In the genomic region with DNA sequence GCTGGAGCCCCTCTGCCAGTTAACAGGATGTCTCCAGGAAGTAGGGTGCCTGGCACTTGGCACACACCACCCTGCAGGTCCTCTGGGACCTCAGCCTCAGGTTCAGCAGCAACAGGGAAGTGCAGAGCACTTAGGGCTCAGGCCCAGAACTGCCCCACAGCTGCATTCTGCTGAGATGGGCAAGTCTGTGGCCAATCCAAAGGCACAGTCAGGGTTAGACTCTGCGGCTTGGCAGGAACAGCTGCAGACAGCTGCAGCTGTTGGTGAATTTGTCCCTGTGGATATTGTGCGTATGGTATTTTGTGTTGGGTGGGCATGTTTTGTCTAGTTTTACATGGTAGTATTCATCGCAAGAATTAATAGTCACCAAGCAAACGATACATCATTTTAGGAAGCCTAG, we compare ENCODE assay signal across 10 mouse cellular contexts. TPM values are rescaled to one million over a fixed set of nuclear protein-coding genes. Genes with fewer than 3 reads are reported as not detected.
DNase-seq lines count a peak whose midpoint lies in the region; ATAC-seq and TF ChIP-seq lines count a peak whose summit lies in the region.
"Had no signal": no experiment of that assay in that cellular context is flagged by ENCODE, and none has a peak within 500 bp of the region (broad histone marks: within the 10 kb centered on the region; RNA-seq: fewer than 3 reads in every experiment).

No protein-coding gene starts in this region.

- H3K36me3 ChIP-seq in liver, embryonic 16.5 days (ENCODE audit: control insufficient read depth, insufficient read depth) = no peaks in the 10 kb centered on the region
- no peaks in the 10 kb centered on the region for H3K36me3 ChIP-seq in liver, embryonic 11.5 days (ENCODE audit: control insufficient read depth, insufficient read depth, low read length)
- H3K36me3 ChIP-seq in embryonic facial prominence, embryonic 12.5 days = peaks cover 9% of the 10 kb centered on the region; the same call in 1 of the 2 replicates

- no peaks in the 10 kb centered on the region for H3K9me3 ChIP-seq in liver, embryonic 16.5 days (replicated peaks; ENCODE audit: control insufficient read depth, low read length)
- H3K9me3 ChIP-seq in liver, embryonic 11.5 days (ENCODE audit: control insufficient read depth, low read length) = no peaks in the 10 kb centered on the region
- H3K9me3 ChIP-seq in embryonic facial prominence, embryonic 12.5 days = no peaks in the 10 kb centered on the region
- H3K9me3 ChIP-seq: neural tube, embryonic 15.5 days had no signal

- no peak overlapping the region for H3K4me3 ChIP-seq in gastrocnemius, adult 2 months
- no peak overlapping the region for H3K4me3 ChIP-seq in liver, embryonic 16.5 days (ENCODE audit: low read depth, low read length)
- H3K4me3 ChIP-seq in liver, embryonic 11.5 days (ENCODE audit: low read depth, low read length) = no peak overlapping the region
- no peak overlapping the region for H3K4me3 ChIP-seq in embryonic facial prominence, embryonic 12.5 days
- H3K4me3 ChIP-seq: neural tube, embryonic 15.5 days had no signal

- DNase-seq in gastrocnemius, adult 2 months = peak; percentile 53
- no peak for DNase-seq in gastrocnemius, postnatal 36 days
- no peak for DNase-seq in liver, embryonic 11.5 days (ENCODE audit: low spot score)
- DNase-seq in lung, postnatal 36 days = peak; percentile 26
- no peak for DNase-seq in adrenal gland, postnatal 25 days
- no peak for DNase-seq in left cerebral cortex, postnatal 4 days

- no peaks in the 10 kb centered on the region for H3K27me3 ChIP-seq in liver, embryonic 16.5 days (ENCODE audit: control insufficient read depth, insufficient read depth, low read depth, low read length)
- no peaks in the 10 kb centered on the region for H3K27me3 ChIP-seq in liver, embryonic 11.5 days (replicated peaks; ENCODE audit: control insufficient read depth, insufficient read depth, low read length)
- no peaks in the 10 kb centered on the region for H3K27me3 ChIP-seq in embryonic facial prominence, embryonic 12.5 days
- H3K27me3 ChIP-seq: neural tube, embryonic 15.5 days had no signal

- peak overlapping the region; percentile 1 for H3K27ac ChIP-seq in gastrocnemius, adult 2 months
- H3K27ac ChIP-seq in liver, embryonic 16.5 days (ENCODE audit: low read length) = no peak overlapping the region
- no peak overlapping the region for H3K27ac ChIP-seq in liver, embryonic 11.5 days (ENCODE audit: low read depth, low read length)
- peak overlapping the region; percentile 5; the same call in 1 of the 2 replicates for H3K27ac ChIP-seq in embryonic facial prominence, embryonic 12.5 days
- H3K27ac ChIP-seq: hindbrain, postnatal 0 days; neural tube, embryonic 15.5 days had no signal

- WGBS in liver, embryonic 16.5 days (ENCODE audit: insufficient replicate concordance) = 83% methylated on average over 4 of the region's 4 CpGs
- whole genome bisulfite sequencing in liver, embryonic 11.5 days = 97% methylated on average over 4 of the region's 4 CpGs
- WGBS in embryonic facial prominence, embryonic 12.5 days = 87% methylated on average over 4 of the region's 4 CpGs

- intact Hi-C loops in gastrocnemius, adult 2 months (cut with DNase I) = no loop called here
- intact Hi-C loops in gastrocnemius, postnatal 36 days (cut with DNase I) = no loop called here
- intact Hi-C loops in left cerebral cortex, postnatal 4 days (cut with DNase I) = loop anchor here (5.0 kb wide), 1 partner anchor 235 kb away; no protein-coding TSS in a partner anchor

- H3K4me2 ChIP-seq in liver, embryonic 16.5 days (ENCODE audit: low read depth, low read length) = no peak overlapping the region
- H3K4me2 ChIP-seq in liver, embryonic 11.5 days = no peak overlapping the region
- H3K4me2 ChIP-seq in embryonic facial prominence, embryonic 12.5 days (replicated peaks) = no peak overlapping the region
- H3K4me2 ChIP-seq: neural tube, embryonic 15.5 days had no signal

- ATAC-seq in liver, embryonic 16.5 days (ENCODE audit: low read depth) = 0 out of 2 replicates have a peak, but pooled peaks have one; percentile 20
- ATAC-seq in liver, embryonic 11.5 days (replicated peaks; ENCODE audit: low FRiP score) = no peak
- ATAC-seq in embryonic facial prominence, embryonic 12.5 days (ENCODE audit: insufficient number of reproducible peaks, insufficient read depth, low FRiP score, low TSS enrichment) = no peak

- TF ChIP-seq CTCF in gastrocnemius, adult 2 months (IDR thresholded peaks at IDR 0.05) = no peak

- H3K4me1 ChIP-seq in liver, embryonic 16.5 days (ENCODE audit: control insufficient read depth, low read depth, low read length) = peaks cover 10% of the 10 kb centered on the region
- H3K4me1 ChIP-seq in liver, embryonic 11.5 days (replicated peaks; ENCODE audit: control insufficient read depth, insufficient read depth, low read length) = peaks cover 14% of the 10 kb centered on the region
- peaks cover 12% of the 10 kb centered on the region for H3K4me1 ChIP-seq in embryonic facial prominence, embryonic 12.5 days

- H3K9ac ChIP-seq in liver, embryonic 16.5 days (ENCODE audit: low read depth, low read length) = no peak overlapping the region
- H3K9ac ChIP-seq in liver, embryonic 11.5 days (ENCODE audit: low read depth, low read length) = no peak overlapping the region
- H3K9ac ChIP-seq in embryonic facial prominence, embryonic 12.5 days = no peak overlapping the region
- H3K9ac ChIP-seq: neural tube, embryonic 15.5 days had no signal

RNA-seq across cellular contexts. Expression of a gene that starts 5.8 kb away (rescaled TPM):
- 10 to 100 TPM; 18.5 to 25.2 TPM for total RNA-seq in gastrocnemius, adult 2 months (2021)
- 10 to 100 TPM; 20.7 to 21.9 TPM for total RNA-seq in gastrocnemius, postnatal 36 days (2021)
- 15.9 and 17.4 TPM in 2 replicates for polyA plus RNA-seq in liver, embryonic 16.5 days (2015; fragmentation: Nextera tagmentation; extraction: Ambion mirVana)
- polyA plus RNA-seq in liver, embryonic 11.5 days (2014; fragmentation: Nextera tagmentation; extraction: Ambion mirVana) = 39.1 and 41.6 TPM in 2 replicates
- polyA plus RNA-seq in embryonic facial prominence, embryonic 12.5 days (2016; fragmentation: Nextera tagmentation; extraction: Ambion mirVana) = 53.0 and 55.9 TPM in 2 replicates
- total RNA-seq in adrenal gland, postnatal 25 days (2021) = 37.2 and 41.8 TPM in 2 replicates
- total RNA-seq in left cerebral cortex, postnatal 4 days (2021) = 10 to 100 TPM; 29.3 to 30.2 TPM

RNA-seq across cellular contexts. Expression of a gene that starts 6.1 kb away (rescaled TPM):
- total RNA-seq in gastrocnemius, adult 2 months (2021) = 100 to 1,000 TPM; 217 to 239 TPM
- total RNA-seq in gastrocnemius, postnatal 36 days (2021) = 100 to 1,000 TPM; 186 to 195 TPM
- 89.4 and 95.1 TPM in 2 replicates for polyA plus RNA-seq in liver, embryonic 16.5 days (2015; fragmentation: Nextera tagmentation; extraction: Ambion mirVana)
- polyA plus RNA-seq in liver, embryonic 11.5 days (2014; fragmentation: Nextera tagmentation; extraction: Ambion mirVana) = 141 and 149 TPM in 2 replicates
- polyA plus RNA-seq in embryonic facial prominence, embryonic 12.5 days (2016; fragmentation: Nextera tagmentation; extraction: Ambion mirVana) = 184 and 185 TPM in 2 replicates
- total RNA-seq in adrenal gland, postnatal 25 days (2021) = 304 and 351 TPM in 2 replicates
- 10 to 100 TPM; 80.9 to 91.4 TPM for total RNA-seq in left cerebral cortex, postnatal 4 days (2021)

Comparison
In these comparisons a context has a peak if more than half of its experiments do, and no peak if none do; other contexts are left out.
1. DNase-seq: peak in gastrocnemius, adult 2 months (single experiment) and lung, postnatal 36 days (single experiment); none in gastrocnemius, postnatal 36 days (0 of 2), liver, embryonic 11.5 days (single experiment), adrenal gland, postnatal 25 days (single experiment) and left cerebral cortex, postnatal 4 days (single experiment).
2. H3K27ac ChIP-seq: peak in gastrocnemius, adult 2 months (single experiment) and embryonic facial prominence, embryonic 12.5 days (single experiment); none in liver, embryonic 16.5 days (single experiment) and liver, embryonic 11.5 days (single experiment).